Mouse (Mus musculus): ENCODE data around the gene Git1.
"Not testable (repeated sequence)": the region's sequence is repeated elsewhere in the genome, so short reads cannot be mapped to it uniquely, and the experiment has no call there.

Git1 gene

DNA sequence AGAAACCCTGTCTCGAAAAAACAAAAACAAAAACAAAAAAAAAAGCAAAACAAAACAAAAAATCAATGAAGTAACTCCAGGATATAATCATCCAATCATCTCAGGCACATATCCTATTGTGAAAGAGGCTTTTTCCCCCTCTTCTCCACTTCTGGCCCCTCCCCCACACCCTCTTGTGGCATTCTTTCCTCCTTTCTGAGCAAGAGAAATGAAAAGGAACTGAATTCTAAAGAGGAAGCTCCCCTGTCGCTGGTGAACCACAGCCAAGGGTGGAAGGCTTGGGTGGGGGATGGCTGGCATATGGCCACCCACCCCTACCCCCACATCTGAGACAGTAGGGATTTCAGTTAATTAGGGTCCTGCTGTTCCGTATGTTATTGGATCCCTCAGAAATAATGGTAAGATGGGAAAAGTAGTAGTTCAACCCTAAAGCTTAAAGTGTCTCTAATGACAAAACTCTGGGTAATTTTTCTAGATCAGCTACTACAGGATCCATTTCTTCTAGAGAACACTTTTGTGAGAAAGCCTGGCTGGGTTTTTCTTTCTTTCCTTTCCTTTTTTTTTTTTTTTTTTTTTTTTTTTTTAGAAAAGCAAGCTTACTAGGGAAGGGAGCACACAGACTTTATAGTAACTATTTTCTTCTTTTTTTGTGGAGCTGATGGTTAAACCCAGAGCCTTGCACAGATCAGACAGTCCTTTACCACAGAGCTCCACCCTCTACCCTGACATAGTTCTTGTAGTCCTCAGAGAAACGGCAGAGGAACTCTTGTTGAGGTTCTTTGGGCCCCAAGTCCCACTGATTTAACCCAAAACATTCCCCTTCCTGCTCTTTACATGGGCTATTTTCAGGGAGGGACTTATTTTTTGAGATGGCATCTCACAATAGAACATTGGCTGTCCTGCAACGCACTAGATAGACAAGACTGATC lies 27.5 kb downstream of the Git1 start:
- DNase-seq: no peak

DNA sequence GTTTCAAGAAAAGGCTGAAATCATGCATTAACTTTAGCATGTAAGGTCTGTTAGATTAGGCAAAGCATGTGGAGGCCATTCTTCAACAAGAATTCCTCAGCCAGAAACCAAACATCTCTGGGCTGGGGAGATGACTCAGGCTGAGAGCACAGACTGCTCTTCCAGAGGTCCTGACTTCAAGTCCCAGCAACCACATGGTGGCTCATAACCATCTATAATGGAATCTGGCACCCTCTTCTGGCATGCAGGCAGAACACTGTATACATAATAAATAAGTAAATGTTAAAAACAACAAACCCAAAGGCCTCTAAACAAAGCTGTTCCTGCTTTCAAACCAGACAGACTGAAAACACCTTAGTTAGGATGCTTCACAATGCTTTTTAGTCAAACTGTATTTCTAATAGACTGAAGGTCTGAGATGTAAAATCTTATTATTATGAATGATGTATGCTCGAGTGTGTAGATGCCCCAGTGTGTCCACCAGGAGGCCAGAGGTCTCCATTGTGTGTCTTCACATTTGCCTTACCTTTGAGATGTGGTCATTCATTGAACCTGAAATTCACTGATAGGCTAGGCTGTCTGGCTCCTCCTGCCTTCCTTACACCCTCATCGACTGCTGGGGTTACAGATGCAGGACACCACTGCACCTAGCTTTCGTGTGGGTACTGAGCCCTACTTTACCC lies 32.6 kb downstream of the Git1 start:
- DNase-seq: no peak

DNA sequence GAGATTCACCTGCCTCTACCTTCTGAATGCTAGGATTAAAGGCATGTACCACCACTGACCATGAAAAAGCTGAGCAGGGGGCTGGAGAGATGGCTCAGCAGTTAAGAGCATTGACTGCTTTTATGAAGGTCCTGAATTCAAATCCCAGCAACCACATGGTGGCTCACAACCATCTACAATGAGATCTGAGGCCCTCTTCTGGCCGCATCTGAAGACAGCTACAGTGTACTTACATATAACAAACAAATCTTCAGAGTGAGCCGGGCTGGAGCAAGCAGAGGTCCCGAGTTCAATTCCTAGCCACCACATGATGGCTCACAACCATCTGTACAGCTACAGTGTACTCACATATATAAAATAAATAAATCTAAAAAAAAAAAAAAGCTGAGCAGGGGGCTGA lies 35.1 kb downstream of the Git1 start:
- not testable (repeated sequence) for DNase-seq

DNA sequence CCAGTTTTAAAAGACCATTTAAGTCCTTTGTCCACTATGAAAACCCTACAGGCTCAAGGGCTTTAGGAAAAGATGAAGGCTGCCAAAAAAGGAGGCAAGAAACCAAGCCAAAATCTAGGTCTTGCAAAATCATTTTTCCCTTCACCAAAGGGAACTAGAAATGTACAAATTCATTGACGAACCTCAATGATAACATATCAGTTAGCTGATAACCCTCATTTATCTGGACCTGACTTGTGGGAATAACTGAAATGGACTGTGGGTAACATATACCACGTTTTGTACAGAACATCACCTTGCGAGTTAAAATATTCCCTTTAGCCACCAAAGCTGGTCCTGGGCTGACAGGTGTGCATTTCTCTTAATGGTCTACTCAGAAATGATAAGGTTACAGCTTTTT lies 36.3 kb downstream of the Git1 start:
- no peak for DNase-seq

DNA sequence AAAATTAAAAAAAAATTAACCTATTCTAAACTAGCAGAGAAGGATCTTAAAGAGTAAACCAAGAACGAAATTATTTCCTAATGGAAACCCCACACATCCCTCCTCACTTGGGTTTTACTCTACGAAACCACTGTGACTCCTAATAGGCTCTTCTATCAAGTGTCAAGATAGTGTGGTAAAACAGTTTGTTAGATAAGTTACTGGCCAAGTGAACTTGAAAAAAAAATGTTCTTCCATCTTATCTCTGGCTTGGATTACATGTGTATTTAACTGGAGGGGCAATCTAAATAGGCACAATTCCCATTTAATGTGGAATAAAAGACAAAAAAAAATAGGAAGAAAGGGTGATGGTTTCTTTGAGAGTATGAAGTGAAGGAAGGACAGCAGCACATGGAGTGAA lies 37.5 kb downstream of the Git1 start:
- no peak for DNase-seq

DNA sequence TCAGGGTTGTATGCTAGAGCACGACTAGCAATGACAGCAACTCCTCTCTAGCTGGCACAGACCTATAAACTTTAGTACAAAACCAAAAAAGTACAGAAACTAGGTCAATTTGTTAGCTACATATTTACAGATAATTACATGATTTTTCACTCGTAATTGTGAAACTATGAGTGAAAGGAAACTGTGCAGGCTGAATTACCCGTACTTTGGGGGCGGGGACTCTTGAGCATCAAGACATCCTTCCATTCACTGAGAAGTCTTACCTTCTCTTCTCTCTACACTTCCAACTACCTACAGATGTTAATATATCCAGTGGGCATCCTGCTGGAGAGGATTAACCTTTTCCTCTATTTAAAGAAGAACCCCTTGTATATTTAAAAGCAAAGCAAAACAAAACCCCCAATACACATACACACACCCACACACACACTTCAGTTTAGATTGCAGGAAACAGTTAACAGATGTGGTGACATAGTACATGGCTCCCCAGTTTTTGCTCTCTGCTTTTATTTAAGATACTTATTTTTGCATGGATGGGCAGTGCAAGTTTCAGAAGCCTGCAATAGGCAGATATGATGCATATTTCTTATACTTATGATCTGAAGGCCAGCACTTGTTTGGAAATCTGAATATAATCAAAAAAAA lies 39.0 kb downstream of the Git1 start:
- DNase-seq: no peak

DNA sequence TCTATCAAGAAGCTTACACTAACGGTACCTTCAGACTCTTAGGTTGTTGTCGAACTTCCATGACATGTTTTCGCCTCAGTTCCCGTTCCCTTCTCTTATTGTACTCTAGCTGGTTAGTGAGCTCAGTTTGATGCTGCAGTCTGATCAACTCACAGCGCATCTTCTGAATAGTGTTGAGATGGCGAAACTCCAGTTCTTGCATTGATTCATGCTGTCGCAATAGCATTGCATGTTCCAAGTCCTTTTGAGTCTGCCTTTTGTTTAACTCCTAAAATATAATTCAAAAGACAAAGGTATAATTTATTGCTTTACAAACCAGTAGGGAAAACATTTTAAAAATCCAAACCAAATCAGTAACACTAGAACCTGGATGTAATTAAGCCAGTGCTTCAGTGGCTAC lies 51.9 kb downstream of the Git1 start:
- DNase-seq: no peak

Measured in kidney, adult 11 months (tissue).